Mouse (Mus musculus) macrophage (primary cell): Measurements from ENCODE around the gene Sema7a. TPM values are rescaled to one million over a fixed set of nuclear protein-coding genes. Genes with fewer than 3 reads are reported as not detected.

Experiments
- H3K27ac ChIP-seq: fragments of 350-480 bp; formaldehyde crosslinking; 2 replicates; pipeline ENCODE4 v1.9.0; 2021
- H3K36me3 ChIP-seq: fragments of 350-480 bp; formaldehyde crosslinking; 2 replicates; pipeline ENCODE4 v1.9.0; 2021; ENCODE audit errors: inconsistent target
- H3K4me3 ChIP-seq: fragments of 350-480 bp; formaldehyde crosslinking; 2 replicates; pipeline ENCODE4 v1.9.0; 2021; ENCODE audit errors: inconsistent target
- H3K79me2 ChIP-seq: fragments of 350-480 bp; formaldehyde crosslinking; 2 replicates; pipeline ENCODE4 v1.9.0; 2021; ENCODE audit errors: inconsistent target
- WGBS: methylation state at CpG from one replicate; pipeline ENCODE4 v1.1.7; 2026; ENCODE audit warnings: inconsistent platforms; ENCODE audit not compliant: missing documents; 5-methylcytosine and 5-hydroxymethylcytosine counted together
- polyA plus RNA-seq: library from polyadenylated mRNA; stranded (reverse); fragments of 250-400 nt; gene quantifications from 3 replicates; pipeline ENCODE4 v1.2.4, GENCODE M21; 2018; ENCODE audit warnings: inconsistent platforms

Gene Sema7a
- polyA plus RNA-seq, 1 experiment from 2014 or later = 0.17 TPM

GRCm38 (mm10) chr9:57995282-57995681 lies 55.4 kb downstream of the Sema7a start:
- WGBS = 63% methylated on average over 4 of the region's 4 CpGs
- no peak overlapping the region for H3K27ac ChIP-seq
- H3K79me2 ChIP-seq = no peaks in the 10 kb centered on the region
- H3K36me3 ChIP-seq = no peaks in the 10 kb centered on the region
- H3K4me3 ChIP-seq = no peak overlapping the region

- Histone ChIP-seq H3K36me3 (no peaks in the 10 kb centered on the region), H3K79me2 (no peaks in the 10 kb centered on the region), H3K4me3 (no peak overlapping the region), H3K27ac (no peak overlapping the region)
- WGBS = 46% methylated on average over 13 of the region's 13 CpGs
These were observed 57.7 kb downstream of the Sema7a start for GRCm38 (mm10) chr9:57997511-57998031.

- Histone ChIP-seq H3K79me2 (no peaks in the 10 kb centered on the region), H3K36me3 (no peaks in the 10 kb centered on the region), H3K4me3 (no peak overlapping the region), H3K27ac (no peak overlapping the region)
- 7% methylated on average over 20 of the region's 20 CpGs for WGBS
These were observed 58.2 kb downstream of the Sema7a start for GRCm38 (mm10) chr9:57998032-57998659.

GRCm38 (mm10) chr9:57998685-57999084 lies 58.8 kb downstream of the Sema7a start:
- no peak overlapping the region for H3K4me3 ChIP-seq
- no peaks in the 10 kb centered on the region for H3K36me3 ChIP-seq
- no peaks in the 10 kb centered on the region for H3K79me2 ChIP-seq
- no peak overlapping the region for H3K27ac ChIP-seq
- 70% methylated on average over 2 of the region's 2 CpGs for WGBS

- H3K27ac ChIP-seq = no peak overlapping the region
- 58% methylated on average over 2 of the region's 2 CpGs for WGBS
- no peaks in the 10 kb centered on the region for H3K36me3 ChIP-seq
- H3K79me2 ChIP-seq = no peaks in the 10 kb centered on the region
- no peak overlapping the region for H3K4me3 ChIP-seq
These were observed 59.8 kb downstream of the Sema7a start for GRCm38 (mm10) chr9:57999676-58000075.

GRCm38 (mm10) chr9:58003272-58003671 lies 63.4 kb downstream of the Sema7a start:
- no peak overlapping the region for H3K4me3 ChIP-seq
- no peaks in the 10 kb centered on the region for H3K36me3 ChIP-seq
- no peaks in the 10 kb centered on the region for H3K79me2 ChIP-seq
- WGBS = 17% methylated on average over 2 of the region's 2 CpGs
- H3K27ac ChIP-seq = no peak overlapping the region

- Histone ChIP-seq H3K4me3 (no peak within 1 kb of the TSS), H3K79me2 (no peaks in the 10 kb centered on the region), H3K36me3 (no peaks in the 10 kb centered on the region), H3K27ac (no peak within 1 kb of the TSS)
- WGBS = 65% methylated on average over 16 of the region's 16 CpGs
These were observed 66.0 kb downstream of the Sema7a start, which contains the start of gene Cyp11a1 for GRCm38 (mm10) chr9:58005753-58006461. TSS of gene Cyp11a1 (plus strand) at chr9:58006411.

- H3K36me3 ChIP-seq = no peaks in the 10 kb centered on the region
- no peak overlapping the region for H3K27ac ChIP-seq
- H3K4me3 ChIP-seq = no peak overlapping the region
- 92% methylated on average over 12 of the region's 12 CpGs for WGBS
- no peaks in the 10 kb centered on the region for H3K79me2 ChIP-seq
These were observed 68.6 kb downstream of the Sema7a start for GRCm38 (mm10) chr9:58008336-58009014.

- no peak overlapping the region for H3K27ac ChIP-seq
- no peaks in the 10 kb centered on the region for H3K36me3 ChIP-seq
- no peaks in the 10 kb centered on the region for H3K79me2 ChIP-seq
- 76% methylated on average over 6 of the region's 6 CpGs for WGBS
- no peak overlapping the region for H3K4me3 ChIP-seq
These were observed 69.1 kb downstream of the Sema7a start for GRCm38 (mm10) chr9:58009015-58009362.

GRCm38 (mm10) chr9:58009588-58009987 lies 69.7 kb downstream of the Sema7a start:
- 88% methylated on average over 3 of the region's 3 CpGs for WGBS
- Histone ChIP-seq H3K79me2 (no peaks in the 10 kb centered on the region), H3K4me3 (no peak overlapping the region), H3K27ac (no peak overlapping the region), H3K36me3 (no peaks in the 10 kb centered on the region)

GRCm38 (mm10) chr9:58011027-58011426 lies 71.1 kb downstream of the Sema7a start:
- H3K79me2 ChIP-seq = no peaks in the 10 kb centered on the region
- H3K36me3 ChIP-seq = no peaks in the 10 kb centered on the region
- 66% methylated on average over 7 of the region's 7 CpGs for WGBS
- H3K27ac ChIP-seq = no peak overlapping the region
- H3K4me3 ChIP-seq = no peak overlapping the region

GRCm38 (mm10) chr9:58011552-58011951 lies 71.6 kb downstream of the Sema7a start:
- H3K4me3 ChIP-seq = no peak overlapping the region
- no peaks in the 10 kb centered on the region for H3K36me3 ChIP-seq
- no peak overlapping the region for H3K27ac ChIP-seq
- no peaks in the 10 kb centered on the region for H3K79me2 ChIP-seq
- WGBS = 96% methylated on average over 7 of the region's 8 CpGs
